ENCODE assay signal across 8 mouse cellular contexts in the genomic region with DNA sequence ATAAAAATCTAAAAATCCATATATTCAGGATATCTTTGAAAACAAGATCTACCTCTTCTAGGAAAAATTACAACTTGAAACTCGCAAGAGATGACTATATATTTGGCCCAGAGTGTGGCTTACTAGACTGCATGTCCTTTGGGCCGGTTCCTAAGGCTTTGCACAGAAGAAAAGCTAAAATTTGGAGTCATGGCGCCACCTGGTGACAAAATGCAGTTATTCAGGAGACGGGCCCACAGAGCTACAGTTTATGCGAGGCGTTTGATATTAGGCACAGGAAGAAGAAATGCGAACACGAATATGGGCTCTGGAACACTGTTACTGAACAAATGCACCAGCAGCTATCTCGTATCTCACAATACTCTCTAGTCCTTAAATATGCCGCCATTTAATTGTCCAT. TPM values are rescaled to one million over a fixed set of nuclear protein-coding genes. Genes with fewer than 3 reads are reported as not detected.
DNase-seq lines count a peak whose midpoint lies in the region; ATAC-seq and TF ChIP-seq lines count a peak whose summit lies in the region.

No protein-coding gene starts in this region.

- H3K36me3 ChIP-seq in heart, embryonic 11.5 days (ENCODE audit: control insufficient read depth, insufficient read depth, low read length): no peaks in the 10 kb centered on the region
- H3K36me3 ChIP-seq in hindbrain, embryonic 16.5 days (ENCODE audit: control insufficient read depth, insufficient read depth, low read length): no peaks in the 10 kb centered on the region
- H3K36me3 ChIP-seq in splenic B cell, adult 2 months (ENCODE audit: control insufficient read depth, insufficient read depth, low read length, poor library complexity, severe bottlenecking): no peaks in the 10 kb centered on the region

- TF ChIP-seq POLR2A in bone marrow macrophage, adult 2 months (IDR thresholded peaks at IDR 0.05; ENCODE audit: borderline replicate concordance, low read depth, low read length): no peak

- peak; percentile 69 for TF ChIP-seq CTCF in bone marrow macrophage, adult 2 months (IDR thresholded peaks at IDR 0.05; ENCODE audit: low read depth, low read length)

- WGBS in heart, embryonic 11.5 days (ENCODE audit: insufficient replicate concordance): 6% methylated on average over 10 of the region's 10 CpGs
- WGBS in hindbrain, embryonic 16.5 days: 6% methylated on average over 10 of the region's 10 CpGs

- H3K9ac ChIP-seq in heart, embryonic 11.5 days (ENCODE audit: low read depth, low read length): no peak overlapping the region
- H3K9ac ChIP-seq in hindbrain, embryonic 16.5 days (ENCODE audit: low read depth, low read length): no peak overlapping the region

- no peak overlapping the region for H3K4me2 ChIP-seq in heart, embryonic 11.5 days
- no peak overlapping the region for H3K4me2 ChIP-seq in hindbrain, embryonic 16.5 days (ENCODE audit: low read length)

- peaks cover 38% of the 10 kb centered on the region for H3K27me3 ChIP-seq in heart, embryonic 11.5 days (ENCODE audit: control insufficient read depth, insufficient read depth, low read length)
- H3K27me3 ChIP-seq in hindbrain, embryonic 16.5 days (replicated peaks; ENCODE audit: control insufficient read depth, insufficient read depth, low read length): no peaks in the 10 kb centered on the region
- no peaks in the 10 kb centered on the region for H3K27me3 ChIP-seq in splenic B cell, adult 2 months (ENCODE audit: control insufficient read depth, insufficient read depth, low read length, poor library complexity, severe bottlenecking)

- no peak overlapping the region for H3K4me3 ChIP-seq in heart, embryonic 11.5 days (ENCODE audit: low read depth, low read length)
- H3K4me3 ChIP-seq in bone marrow macrophage, adult 2 months (ENCODE audit: insufficient read depth, low read length): no peak overlapping the region
- no peak overlapping the region for H3K4me3 ChIP-seq in hindbrain, embryonic 16.5 days (ENCODE audit: low read length)

- no peaks in the 10 kb centered on the region for H3K9me3 ChIP-seq in heart, embryonic 11.5 days (replicated peaks; ENCODE audit: control insufficient read depth, low read length)
- H3K9me3 ChIP-seq in hindbrain, embryonic 16.5 days (ENCODE audit: control insufficient read depth, low read length): no peaks in the 10 kb centered on the region

- H3K4me1 ChIP-seq in heart, embryonic 11.5 days (ENCODE audit: control insufficient read depth, insufficient read depth, low read length): peaks cover 8% of the 10 kb centered on the region
- H3K4me1 ChIP-seq in bone marrow macrophage, adult 2 months (ENCODE audit: control insufficient read depth, insufficient read depth, low read length): peaks cover 5% of the 10 kb centered on the region; the same call in 1 of the 2 replicates
- peaks cover 12% of the 10 kb centered on the region for H3K4me1 ChIP-seq in hindbrain, embryonic 16.5 days (ENCODE audit: control insufficient read depth, insufficient read depth, low read depth, low read length)

- no peak overlapping the region for H3K27ac ChIP-seq in heart, embryonic 11.5 days (ENCODE audit: low read depth, low read length)
- no peak overlapping the region for H3K27ac ChIP-seq in bone marrow macrophage, adult 2 months (ENCODE audit: insufficient read depth, low read depth, low read length)
- H3K27ac ChIP-seq in hindbrain, embryonic 16.5 days (ENCODE audit: low read depth, low read length): no peak overlapping the region

- peak; percentile 79 to 90 for DNase-seq in heart, adult 18-20 months
- DNase-seq in fibroblast of lung, adult 2 months (ENCODE audit: low read depth): peak; percentile 40
- peak; percentile 45 to 93 for DNase-seq in left cerebral cortex, adult 9 months (ENCODE audit: low spot score in 2 of 2)
- peak; percentile 92 for DNase-seq in naive thymus-derived CD4-positive, alpha-beta T cell, adult 2 months (ENCODE audit: low read depth)
- peak; percentile 88 for DNase-seq in splenic B cell, adult 2 months (ENCODE audit: low read depth, low spot score)

- ATAC-seq in heart, embryonic 11.5 days (replicated peaks; ENCODE audit: insufficient number of reproducible peaks, low FRiP score, low TSS enrichment): no peak
- peak; percentile 54 for ATAC-seq in hindbrain, embryonic 16.5 days

RNA-seq across cellular contexts. Expression of a gene that starts 10.8 kb away (rescaled TPM):
- not detected for total RNA-seq in heart, adult 18-20 months (2021)
- not detected in 2 replicates for polyA plus RNA-seq in heart, embryonic 11.5 days (2014; fragmentation: Nextera tagmentation; extraction: Ambion mirVana)
- polyA plus RNA-seq in bone marrow macrophage, adult 2 months (2012; ENCODE audit: insufficient read depth, insufficient read length, missing spikeins): not detected in 2 replicates
- polyA plus RNA-seq in hindbrain, embryonic 16.5 days (2015; fragmentation: Nextera tagmentation; extraction: Ambion mirVana): 0.08 and 0.10 TPM in 2 replicates

RNA-seq across cellular contexts. Expression of a gene that starts 11.5 kb away (rescaled TPM):
- 10 to 100 TPM; 10.8 to 14.8 TPM for total RNA-seq in heart, adult 18-20 months (2021)
- 54.3 and 61.3 TPM in 2 replicates for polyA plus RNA-seq in heart, embryonic 11.5 days (2014; fragmentation: Nextera tagmentation; extraction: Ambion mirVana)
- polyA plus RNA-seq in bone marrow macrophage, adult 2 months (2012; ENCODE audit: insufficient read depth, insufficient read length, missing spikeins): 38.1 and 49.7 TPM in 2 replicates
- polyA plus RNA-seq in hindbrain, embryonic 16.5 days (2015; fragmentation: Nextera tagmentation; extraction: Ambion mirVana): 99.8 and 124 TPM in 2 replicates

Comparison
In these comparisons a context has a peak if more than half of its experiments do, and no peak if none do; other contexts are left out.
1. DNase-seq: peak in every context shown above with its lines; median percentile 92 in naive thymus-derived CD4-positive, alpha-beta T cell, adult 2 months; 88 in splenic B cell, adult 2 months; 84 in heart, adult 18-20 months; 69 in left cerebral cortex, adult 9 months; 40 in fibroblast of lung, adult 2 months.